Mouse (Mus musculus) urinary bladder, postnatal 4 days (tissue): ENCODE measurements around the gene Helt.

Experiments
- DNase-seq, 2 experiments: peaks; one replicate each; pipeline ENCODE4 v3.0.0; 2021 to 2022; ENCODE audit warnings: low spot score in 2 of 2

The Helt gene

DNA sequence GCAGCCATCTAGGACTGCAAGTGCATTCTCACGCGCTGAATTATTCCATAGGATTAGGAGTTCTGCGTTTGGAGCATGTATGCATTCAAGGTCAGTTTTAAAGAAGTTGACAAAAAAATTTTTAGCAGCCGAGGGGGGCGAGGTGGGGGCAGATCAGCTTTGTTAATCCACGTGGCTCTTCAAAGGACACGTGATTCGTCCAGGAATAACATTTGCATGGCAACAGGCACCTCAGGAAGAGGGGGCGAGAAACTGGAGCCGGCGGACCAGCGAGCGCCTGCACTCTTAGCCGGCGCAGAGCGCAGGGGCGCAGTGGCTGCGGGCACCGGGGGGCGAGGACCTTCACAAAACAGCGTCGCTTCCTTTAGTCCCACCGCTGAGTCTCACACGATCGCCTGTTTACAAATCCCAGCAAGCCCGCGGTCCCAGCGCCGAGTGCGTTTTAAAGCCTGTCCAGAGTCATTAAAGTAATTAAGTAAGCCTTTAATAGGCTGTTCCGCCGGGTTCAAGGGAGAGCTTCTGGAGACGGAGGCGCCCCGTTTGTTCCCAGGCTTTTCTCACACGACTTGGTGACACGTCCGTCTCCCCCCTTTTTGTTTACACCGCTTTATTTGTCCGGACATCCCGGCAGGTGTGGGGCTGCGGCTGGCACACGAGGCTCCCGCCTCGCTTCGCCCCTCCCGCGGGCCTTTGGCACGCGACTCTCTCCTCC is at the start of gene Helt:
Gene Helt (minus strand): TSS at position 491 of the 712 bp plus-strand sequence.
- no peak for DNase-seq

DNA sequence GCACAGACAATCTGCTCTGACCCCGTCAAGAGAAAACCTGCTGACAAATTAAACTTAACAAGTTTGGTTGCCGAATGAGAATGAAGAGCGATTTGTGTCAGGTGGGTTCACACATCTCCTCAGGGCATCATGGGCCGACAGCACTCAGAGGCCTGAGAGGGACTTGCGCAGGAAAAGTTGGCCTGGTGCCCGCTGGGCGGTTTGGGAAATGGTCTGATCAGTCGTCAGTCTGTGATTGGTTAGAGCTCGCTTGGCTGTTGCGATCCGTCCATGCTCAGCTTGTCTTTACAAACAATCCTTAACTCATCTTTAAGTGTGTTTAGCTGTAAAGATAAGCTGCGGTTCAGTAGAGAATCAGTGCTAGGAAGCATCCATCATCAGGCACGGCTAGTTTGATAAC is 47.8 kb upstream of the Helt start:
- DNase-seq = no peak

DNA sequence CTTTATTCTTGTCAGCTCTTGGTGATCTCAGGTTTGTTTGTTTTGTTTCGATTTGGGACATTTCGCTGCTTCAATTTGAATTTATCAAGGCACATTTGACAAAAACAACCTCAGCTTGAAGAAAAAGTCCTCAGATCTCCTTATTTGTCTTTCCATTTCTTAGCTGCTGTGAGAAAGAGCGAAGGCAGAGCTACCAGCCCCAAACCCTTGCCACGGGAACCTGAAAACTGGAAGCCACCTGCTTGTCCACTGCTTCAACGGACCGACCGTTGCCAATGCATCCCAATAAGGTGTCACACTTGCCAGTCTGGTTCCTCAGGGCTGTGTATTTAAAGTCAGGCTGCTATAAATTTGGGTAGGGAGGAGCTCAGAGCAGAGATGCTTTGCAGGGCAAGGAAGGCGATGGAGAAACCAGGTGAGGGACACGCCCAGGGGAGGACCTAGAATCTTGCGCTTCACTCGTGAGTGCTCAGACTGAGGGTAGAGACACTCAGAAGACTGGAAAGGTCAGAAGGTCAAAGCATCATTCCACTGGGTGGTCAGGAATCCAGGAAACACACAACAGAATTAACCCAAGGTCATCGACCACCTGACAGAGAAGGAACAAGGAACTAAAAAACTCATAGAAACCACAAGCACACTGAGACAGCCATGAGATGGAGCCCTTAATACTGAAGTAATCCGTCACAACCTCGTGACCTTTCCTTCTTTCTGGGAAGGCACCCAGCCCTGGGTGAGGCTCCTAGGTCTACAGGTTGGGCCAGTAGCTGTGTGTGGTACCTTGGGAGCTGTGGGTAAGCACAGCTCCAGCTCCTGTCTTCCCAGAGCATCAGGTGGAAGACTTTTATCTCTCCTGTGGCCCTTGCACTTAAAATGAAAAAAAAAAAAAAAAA is 46.2 kb upstream of the Helt start:
- DNase-seq = no peak

DNA sequence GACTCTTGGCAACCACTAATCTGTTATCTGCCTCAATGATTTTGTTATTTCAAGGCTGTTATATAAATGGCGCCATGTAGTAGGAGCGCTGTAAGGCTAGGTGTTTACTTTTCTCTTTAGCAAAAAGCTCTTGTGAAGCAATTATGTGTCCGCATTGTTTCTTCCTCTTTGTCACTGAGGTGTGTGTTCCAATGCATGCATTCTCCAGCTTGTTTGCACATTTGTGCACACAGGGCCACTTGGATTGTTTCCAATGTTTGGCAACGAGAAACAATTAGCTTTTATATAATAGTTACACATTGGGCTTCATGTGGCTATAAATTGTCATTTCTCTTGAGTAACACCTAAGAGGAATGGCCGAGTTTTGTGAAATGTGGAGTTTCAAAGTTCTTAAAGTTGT is 44.8 kb upstream of the Helt start:
- DNase-seq = no peak

DNA sequence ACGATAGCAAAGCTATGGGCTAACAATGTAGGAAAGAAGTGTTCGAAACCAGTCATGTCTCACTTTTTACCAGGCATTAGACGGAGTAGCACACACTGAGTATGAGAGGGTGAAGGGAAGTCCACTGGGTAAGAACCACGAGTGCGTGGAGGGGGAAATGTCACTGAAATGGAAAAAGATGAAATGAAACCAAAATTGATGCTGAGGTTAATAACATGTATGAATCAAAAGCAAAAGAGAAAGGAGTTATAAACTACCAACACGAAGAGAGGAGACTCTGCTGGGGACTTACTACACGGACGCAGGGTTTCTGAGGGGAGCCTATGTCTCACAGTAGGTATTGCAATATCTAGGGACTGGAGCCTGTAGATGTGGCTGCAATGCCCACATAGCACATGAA is 41.9 kb upstream of the Helt start:
- DNase-seq = no peak

DNA sequence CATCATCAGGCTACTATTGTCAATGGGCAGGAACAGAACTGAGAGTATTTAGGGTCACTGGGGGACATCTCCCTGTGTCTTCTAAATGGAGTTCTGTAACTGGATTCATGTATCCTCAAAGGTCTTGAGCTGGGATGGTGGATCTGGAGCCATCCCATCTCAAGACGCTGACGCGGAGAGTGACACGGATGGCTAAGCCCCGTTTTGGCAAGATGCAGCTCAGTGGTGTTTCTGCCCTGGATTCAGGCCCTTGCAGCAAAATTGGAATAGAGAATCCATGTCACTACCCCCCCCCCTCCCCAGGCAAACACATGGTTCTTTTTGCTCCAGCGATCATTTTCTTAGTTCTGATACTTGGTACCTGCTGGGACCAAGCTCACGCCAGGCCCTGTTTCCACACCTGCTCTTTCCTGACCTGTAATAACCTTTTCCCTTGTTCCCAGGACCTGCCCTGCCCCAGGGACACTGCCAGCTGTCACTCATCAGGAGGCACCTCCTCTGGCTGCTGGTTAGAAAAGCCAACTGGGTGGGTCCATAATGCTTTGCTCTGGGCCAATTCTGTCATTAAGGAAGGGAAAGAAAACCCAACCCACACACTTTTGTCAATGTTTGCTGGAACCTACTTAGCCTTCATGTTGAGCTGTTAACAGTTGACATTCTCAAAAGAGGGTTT is 38.1 kb upstream of the Helt start:
- no peak for DNase-seq

DNA sequence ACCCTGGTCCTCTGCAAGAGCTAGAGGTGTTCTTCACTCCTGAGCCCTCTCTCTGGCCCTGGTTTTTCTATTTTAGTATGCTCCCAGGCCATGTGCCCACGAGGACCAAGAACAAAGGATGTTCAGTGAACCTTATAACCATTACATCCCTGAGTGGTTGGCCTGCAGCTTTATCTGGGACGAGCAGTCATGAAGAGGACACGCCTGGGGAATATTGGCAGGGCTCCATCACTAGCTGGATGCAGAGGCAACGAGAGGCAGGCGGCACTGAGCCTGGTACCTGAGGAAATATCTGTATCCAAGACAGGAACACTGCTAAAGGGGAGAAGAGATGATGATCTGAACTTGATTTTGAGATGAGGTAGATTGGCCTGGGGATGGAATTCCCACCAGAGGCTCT is 37.3 kb upstream of the Helt start:
- DNase-seq = no peak

DNA sequence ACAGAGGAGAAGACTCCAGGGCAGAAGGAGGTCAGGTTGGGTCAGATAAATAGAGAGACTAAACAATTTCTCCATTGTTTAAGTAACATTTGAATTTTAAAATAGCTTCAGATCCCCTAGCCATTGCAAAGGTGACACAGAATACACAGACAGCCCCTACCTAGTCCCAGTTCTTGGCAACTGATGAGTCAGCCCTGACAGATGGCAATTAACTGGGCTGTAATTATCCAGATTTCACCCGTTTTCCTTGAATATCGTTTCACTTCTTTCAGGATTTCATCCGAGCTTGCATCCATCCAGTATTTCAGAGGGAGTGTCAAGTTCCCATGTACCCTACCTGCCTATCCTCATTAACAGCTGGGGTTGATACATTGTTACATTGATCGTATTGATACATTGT is 34.9 kb upstream of the Helt start:
- no peak for DNase-seq

DNA sequence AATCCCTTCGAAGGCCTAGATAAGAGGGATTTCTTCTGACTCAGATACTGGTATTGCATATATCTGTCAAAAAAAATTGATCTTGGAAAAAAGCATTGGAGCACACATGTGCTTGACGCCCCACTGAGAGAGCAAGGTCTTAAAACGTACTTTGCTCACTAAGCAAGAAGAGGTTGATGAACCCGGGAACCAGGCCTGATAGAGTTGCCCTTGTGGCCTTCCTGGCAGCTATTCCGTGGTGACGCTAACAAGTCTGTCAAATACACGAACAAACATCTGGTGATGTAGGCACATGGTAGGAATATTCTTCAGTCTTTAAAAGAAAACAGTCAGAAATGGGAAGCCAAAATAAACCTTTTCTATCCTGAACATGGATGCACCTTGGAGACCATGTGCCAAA is 32.8 kb upstream of the Helt start:
- no peak for DNase-seq

DNA sequence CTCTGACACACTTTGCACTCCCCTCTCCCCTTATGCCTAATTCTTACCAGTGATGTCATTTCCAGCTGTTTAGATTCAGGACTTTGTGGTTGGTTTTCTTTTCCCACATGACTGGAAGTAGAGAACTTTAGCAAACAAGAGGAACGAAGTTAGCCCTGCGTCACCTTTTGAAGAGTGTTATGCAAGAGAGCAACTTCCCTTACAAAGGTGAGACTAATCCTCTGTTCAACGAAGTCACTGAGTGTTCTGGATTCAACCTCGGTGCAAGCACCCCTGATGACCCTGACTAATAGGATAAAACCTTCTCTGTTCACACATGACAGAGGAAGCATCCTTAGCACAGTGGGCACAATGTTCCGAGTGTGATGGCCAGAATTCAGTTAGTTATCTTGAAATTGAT is 32.2 kb upstream of the Helt start:
- no peak for DNase-seq

DNA sequence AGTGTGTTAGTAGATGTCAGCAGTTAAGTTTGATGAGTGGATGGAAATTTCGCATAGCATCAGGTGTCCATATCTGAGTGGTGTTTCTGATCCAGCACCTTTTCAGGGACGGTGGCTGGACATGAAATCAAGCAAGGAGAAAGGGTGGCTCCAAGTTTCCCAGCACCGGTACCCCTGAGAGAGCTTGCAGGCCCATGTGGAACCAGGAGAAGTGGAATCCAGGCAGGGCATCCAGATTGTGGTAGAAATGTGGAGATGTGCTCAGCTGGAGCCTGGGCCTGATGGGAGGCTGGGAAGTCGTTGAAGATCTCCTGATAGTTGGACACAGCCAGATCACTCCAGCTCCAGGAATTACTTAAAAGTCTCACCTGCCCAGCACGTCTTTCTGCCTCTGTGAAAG is 30.2 kb upstream of the Helt start:
- no peak for DNase-seq

DNA sequence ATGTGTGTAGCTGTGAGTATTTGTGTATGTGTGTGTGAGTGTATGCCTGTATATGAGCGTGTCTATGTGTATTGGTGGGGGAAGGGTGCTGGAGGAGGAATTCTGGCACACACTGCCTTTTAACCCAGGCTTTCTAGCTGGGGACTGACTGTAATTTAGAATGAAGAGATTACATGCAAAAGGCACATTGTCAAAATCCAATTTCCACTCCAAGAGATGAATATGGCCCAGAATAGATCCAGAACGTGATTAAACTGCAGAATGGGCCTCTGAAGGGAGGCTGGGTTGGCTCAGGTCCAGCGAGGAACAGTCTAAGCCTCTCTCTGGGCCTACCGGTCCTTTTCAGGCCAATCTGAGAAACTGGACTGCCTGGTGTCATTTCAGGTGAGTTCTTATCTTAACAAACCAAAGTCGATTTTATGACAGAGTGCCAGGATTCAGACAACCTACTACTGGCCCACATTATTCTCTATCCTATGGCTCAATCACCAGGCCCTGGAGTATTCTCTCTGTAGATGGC is 29.3 kb upstream of the Helt start:
- DNase-seq = no peak

DNA sequence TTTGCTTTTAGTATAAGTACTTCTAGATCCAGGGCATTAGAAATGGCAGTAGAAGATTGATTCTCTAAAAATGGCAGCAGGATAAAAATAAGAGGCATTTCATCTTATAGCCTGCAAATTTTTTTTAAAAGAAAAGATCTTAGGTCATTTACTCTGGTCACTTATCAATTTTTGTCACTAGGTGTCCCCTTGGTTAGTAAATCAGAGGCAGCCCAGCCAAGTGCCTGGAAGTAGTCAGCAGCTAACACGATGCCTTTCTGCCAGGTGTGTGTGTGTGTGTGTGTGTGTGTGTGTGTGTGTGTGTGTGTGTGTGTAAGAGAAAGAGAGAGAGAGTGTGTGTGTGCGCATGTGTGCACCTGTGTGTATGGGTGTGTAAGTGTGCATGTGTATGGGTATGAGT is 28.4 kb upstream of the Helt start:
- DNase-seq = no peak

DNA sequence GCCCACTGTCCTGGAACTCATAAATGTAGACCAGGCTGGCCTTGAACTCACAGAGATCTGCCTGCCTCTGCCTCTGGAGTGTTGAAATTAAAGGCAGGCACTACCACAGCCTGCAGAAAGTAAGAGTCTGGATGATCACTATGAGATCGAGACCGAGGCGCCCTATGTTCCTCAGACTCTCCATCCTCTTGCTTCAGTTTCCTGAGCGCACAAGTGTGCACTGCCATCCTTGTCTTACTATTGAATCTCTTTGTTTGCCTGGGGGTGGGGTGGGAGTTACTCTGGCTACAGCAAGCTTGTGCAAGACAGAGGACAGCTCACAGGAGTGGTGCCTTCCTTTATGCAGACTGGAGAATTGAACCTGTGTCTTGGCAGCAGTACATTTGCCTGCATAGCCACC is 27.9 kb upstream of the Helt start:
- no peak for DNase-seq

DNA sequence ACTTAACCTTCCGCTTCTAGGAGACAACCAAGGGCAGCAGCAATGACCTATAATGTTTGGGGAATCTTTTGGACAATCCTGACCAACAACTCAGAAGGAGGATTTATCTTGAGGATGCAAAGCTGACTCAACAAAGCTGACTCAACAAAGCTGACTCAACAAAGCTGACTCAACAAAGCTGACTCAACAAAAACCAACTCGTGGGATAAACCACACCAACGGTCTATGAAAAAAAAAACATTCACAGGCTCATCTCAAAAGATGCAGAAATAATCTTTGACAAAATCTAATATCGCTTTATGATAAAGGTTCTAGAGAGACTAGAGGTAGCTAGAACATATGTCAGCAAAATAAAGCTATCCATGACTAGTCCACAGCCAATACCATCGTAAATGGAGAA is 24.3 kb upstream of the Helt start:
- DNase-seq = no peak

DNA sequence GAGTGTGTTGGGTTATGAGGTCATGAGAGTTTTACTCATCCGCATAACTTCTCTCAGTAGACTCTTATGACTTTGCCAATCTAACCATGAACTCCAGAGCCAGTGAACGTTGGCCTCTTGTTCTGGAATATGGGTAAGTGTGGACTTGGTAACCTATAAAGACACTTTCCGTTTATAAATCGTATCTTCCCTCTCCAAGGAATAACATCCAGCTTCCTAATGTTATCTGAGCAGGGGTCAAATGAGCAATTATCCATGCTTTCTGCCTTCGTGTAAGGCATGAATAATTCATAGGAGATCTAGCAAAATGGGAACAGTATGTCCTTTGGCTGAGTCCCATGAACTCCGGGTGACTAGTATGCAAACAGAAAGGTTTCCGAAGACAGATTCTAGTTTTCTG is 22.7 kb upstream of the Helt start:
- no peak for DNase-seq

DNA sequence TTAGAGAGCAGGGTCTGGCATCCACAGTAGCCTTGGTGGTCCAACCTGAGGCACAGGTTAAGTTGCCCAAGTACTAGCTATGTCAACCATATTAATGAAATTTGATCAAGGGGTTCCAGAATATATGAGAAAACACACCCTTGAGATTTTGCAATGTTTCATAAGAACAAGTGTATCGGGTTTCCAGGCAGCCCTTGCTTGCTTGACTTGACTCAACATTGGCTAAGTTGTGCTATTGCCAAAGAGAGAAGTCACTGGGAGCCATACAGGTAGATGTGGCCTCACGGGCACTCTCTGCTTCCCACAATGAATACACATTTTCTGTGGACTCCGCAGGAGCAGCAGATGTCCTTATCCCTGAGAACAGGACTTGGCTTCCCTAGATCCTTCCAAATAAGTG is 19.3 kb upstream of the Helt start:
- DNase-seq = no peak

DNA sequence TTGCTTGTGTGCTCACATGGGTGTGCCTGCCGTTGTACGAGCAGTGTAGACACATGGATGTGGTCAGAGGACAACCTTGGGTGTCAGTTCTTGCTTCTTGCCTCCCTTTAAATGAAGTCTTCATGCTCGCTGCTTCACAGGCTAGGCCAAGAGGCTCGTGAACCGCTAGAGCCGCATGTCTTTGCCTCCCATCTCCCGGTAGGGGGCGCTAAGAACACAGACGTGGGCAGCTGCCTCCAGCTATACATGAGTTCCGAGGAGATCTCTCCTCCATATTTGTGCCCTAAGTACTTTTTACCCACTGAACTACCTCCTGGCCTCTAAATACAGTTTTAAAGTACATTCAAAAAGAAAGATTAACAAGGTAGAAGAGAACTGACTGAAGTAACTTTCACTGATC is 16.7 kb upstream of the Helt start:
- peak; percentile 66 to 85 for DNase-seq

DNA sequence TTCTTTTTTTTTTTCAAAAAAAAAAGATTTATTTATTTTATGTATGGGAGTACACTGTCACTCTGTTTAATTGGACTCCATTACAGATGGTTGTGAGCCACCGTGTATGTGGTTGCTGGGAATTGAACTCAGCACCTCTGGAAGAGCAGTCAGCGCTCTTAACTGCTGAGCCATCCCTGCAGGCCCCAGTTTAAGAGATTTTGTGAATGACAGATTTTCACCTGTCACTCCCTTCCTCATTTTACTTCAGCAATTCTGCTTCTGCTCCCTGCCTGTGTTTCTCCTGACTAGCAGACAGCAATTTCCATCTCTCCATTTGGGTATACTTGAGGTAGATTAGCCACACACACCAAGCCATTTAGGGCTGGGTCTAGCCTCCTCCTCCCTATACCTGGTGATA is 13.7 kb upstream of the Helt start:
- DNase-seq = no peak

DNA sequence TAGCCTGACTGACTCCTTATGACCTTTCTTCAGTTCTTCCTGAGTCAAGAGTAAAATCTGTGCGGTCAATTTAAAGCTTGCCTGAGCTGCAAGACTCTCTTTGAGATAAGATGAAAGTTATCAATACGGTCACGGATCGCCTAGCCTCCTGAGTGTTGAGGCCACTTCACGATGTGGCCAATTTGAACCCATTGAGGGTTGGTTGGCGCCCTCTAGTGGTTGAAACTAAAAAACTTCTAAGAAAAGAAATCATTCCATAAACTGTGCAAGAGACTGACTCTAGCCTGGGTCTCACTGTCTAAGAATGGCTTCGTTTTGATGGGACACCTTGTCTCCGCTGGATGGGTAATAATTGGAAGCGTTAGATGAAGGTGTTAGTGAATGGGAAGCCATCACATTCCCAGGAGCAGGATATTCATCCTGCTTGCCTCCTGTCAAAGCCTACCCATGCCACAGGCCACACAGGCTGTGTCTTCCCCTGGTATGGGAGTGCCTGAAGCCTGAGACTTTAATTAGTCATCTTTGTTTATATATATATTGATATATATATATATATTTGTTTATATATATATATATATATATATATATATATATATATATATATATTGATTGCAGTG is 11.4 kb upstream of the Helt start:
- DNase-seq = no peak

DNA sequence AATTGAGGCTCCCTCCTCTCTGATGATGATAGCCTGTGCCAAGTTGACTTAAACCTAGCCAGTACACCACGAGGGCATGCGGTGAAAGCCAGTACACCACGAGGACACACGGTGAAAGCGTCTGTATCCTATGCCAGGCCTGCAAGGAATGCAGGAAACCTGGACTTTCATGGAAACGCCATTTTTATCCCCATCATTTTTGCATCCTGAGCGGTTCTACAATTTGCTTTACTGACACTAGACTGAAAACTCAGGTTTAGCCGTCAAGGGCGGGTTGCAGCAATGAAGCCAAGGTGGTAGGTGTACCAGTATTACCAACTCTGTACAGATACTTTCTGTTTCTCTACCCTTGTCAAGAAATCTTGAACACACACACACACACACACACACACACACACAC is 7.7 kb upstream of the Helt start:
- DNase-seq = no peak

DNA sequence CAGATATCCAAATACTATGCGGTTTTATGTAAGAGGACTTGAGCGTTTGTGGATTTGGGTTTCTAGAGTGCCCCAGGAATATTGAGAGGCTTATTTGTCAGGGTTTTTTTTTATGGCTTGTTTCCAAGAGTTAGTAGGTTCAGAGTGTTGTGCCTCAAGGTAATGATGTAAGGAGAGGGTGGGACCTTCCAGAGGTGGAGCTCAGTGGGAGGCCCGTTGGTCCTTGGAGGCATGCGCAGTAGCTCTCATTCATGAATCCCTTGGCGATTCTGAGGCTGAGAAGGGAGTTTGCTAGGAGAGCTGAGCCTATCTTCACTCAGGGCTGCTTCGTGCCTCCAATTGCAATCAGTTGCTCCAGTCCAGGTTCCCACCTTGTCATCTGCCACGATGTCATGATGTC is 4.4 kb upstream of the Helt start:
- no peak for DNase-seq
